Mouse (Mus musculus): ENCODE measurements around the gene Rcbtb2.
"Not testable (repeated sequence)": the region's sequence is repeated elsewhere in the genome, so short reads cannot be mapped to it uniquely, and the experiment has no call there.

DNA sequence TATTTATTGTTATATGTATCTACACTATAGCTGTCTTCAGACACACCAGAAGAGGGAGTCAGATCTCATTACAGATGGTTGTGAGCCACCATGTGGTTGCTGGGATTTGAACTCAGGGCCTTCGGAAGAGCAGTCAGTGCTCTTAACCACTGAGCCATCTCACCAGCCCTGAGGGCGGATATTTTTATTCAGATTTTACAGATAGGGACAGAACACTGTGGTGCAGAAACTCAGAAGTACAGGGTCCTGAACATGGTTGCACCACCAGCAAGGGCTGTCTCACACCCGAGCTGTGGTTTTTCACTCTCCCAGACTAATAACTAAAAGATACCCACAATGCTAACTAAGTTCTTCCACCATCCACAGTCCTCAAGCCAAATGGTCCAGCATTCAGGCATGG is 7.9 kb upstream of the Rcbtb2 start:
- TF ChIP-seq POLR2A (IDR thresholded peaks at IDR 0.05; ENCODE audit: insufficient read length, low read depth); SRF (IDR thresholded peaks at IDR 0.05; ENCODE audit: control insufficient read depth, insufficient read length, low read depth); POLR2AphosphoS2 (IDR thresholded peaks at IDR 0.05; ENCODE audit: insufficient read length, low read depth); MAX (IDR thresholded peaks at IDR 0.05; ENCODE audit: low read depth); TCF12 (IDR thresholded peaks at IDR 0.05; ENCODE audit: insufficient read depth, poor library complexity, severe bottlenecking): not testable (repeated sequence)

Data from myocyte (in vitro differentiated cells).